Mouse (Mus musculus): ENCODE measurements around the gene Ubl5. TPM values are rescaled to one million over a fixed set of nuclear protein-coding genes. Genes with fewer than 3 reads are reported as not detected.
A peak's percentile ranks its signal among the peaks of the same experiment; 100 is the strongest.

Gene Ubl5
- polyA plus RNA-seq, 1 experiment = 571 TPM

DNA sequence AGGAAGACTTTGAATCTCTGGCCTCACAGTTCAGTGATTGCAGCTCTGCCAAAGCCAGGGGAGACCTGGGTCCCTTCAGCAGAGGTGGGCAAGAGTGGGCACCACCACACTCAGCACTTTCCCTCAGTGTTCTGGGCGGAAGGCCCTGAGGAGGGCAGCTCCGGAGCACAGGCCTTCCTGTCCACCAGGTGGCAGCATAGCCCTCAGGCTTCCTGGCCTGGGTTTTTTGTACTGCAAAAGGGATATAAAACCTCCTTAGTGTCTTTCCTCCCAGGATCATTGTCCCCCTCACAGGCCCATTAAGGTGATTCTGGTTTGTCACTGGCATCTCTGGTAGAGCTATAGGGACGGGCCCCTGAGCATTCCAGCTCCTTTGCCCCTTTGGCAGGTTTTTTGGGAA lies 19.6 kb downstream of the Ubl5 start:
- Histone ChIP-seq H3K4me1 (ENCODE audit: control insufficient read depth, insufficient read depth, low read length) (peaks cover 5% of the 10 kb centered on the region), H3K27me3 (ENCODE audit: control insufficient read depth, insufficient read depth, low read length) (no peaks in the 10 kb centered on the region), H3K27ac (ENCODE audit: insufficient read depth, low read length) (no peak overlapping the region), H3K4me3 (replicated peaks; ENCODE audit: insufficient read depth, low read depth, low read length) (no peak overlapping the region)
- peak; percentile 47 to 67 for DNase-seq
- TF ChIP-seq POLR2A (IDR thresholded peaks at IDR 0.05; ENCODE audit: borderline replicate concordance, insufficient read depth, low read length) = no peak
- TF ChIP-seq CTCF (IDR thresholded peaks at IDR 0.05; ENCODE audit: borderline replicate concordance, insufficient read depth, low read depth, low read length) = peak; percentile 80
- WGBS = 41% methylated on average over 3 of the region's 3 CpGs

DNA sequence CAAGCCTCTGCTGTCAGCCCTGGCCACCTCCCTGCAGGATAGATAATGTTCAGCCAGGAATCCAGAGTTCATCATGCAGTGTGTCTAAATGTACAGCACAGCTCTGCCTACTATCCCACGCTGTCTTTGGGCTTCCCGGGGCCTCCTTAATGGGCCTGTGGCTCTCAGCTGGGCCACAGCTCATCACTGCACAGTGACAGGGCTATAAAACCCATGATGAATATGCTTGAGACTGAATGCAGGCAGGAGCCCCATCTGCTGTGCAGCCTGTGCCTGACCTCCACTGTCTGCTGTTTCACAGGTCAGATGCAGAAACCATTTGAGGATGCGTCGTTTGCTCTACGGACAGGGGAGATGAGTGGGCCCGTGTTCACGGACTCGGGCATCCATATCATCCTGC lies 20.2 kb downstream of the Ubl5 start:
- H3K27ac ChIP-seq (ENCODE audit: insufficient read depth, low read length) = no peak overlapping the region
- no peak for DNase-seq
- WGBS = 81% methylated on average over 8 of the region's 8 CpGs

DNA sequence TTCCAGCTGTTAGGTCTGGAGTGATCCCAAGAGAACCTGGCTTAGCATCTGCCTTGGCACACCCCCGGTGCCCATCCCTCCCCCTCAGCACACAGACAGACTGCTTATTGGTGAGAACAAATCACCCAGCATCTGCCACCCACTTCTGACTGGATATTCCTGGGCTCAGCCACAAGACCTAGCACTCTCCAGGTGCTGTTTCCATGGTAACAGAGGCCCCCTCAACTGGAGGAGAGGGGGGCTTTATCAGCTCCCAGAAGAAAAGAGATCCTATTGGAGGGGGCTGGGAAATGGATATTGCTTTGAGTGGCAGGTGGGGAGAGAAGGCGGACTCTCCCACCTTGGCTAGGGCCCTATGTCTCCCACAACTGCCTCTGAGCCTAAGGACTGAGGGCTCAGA lies 21.3 kb downstream of the Ubl5 start:
- 59% methylated on average over 2 of the region's 2 CpGs for WGBS
- DNase-seq = no peak
- TF ChIP-seq CTCF (IDR thresholded peaks at IDR 0.05; ENCODE audit: borderline replicate concordance, insufficient read depth, low read depth, low read length) (no peak), POLR2A (IDR thresholded peaks at IDR 0.05; ENCODE audit: borderline replicate concordance, insufficient read depth, low read length) (no peak)
- H3K4me3 ChIP-seq (replicated peaks; ENCODE audit: insufficient read depth, low read depth, low read length) = no peak overlapping the region
- no peaks in the 10 kb centered on the region for H3K4me1 ChIP-seq (ENCODE audit: control insufficient read depth, insufficient read depth, low read length)
- no peak overlapping the region for H3K27ac ChIP-seq (ENCODE audit: insufficient read depth, low read length)
- H3K27me3 ChIP-seq (ENCODE audit: control insufficient read depth, insufficient read depth, low read length) = no peaks in the 10 kb centered on the region

More for the DNA sequence above, 20.2 kb downstream of the Ubl5 start:
- TF ChIP-seq CTCF (IDR thresholded peaks at IDR 0.05; ENCODE audit: borderline replicate concordance, insufficient read depth, low read depth, low read length) (no peak), POLR2A (IDR thresholded peaks at IDR 0.05; ENCODE audit: borderline replicate concordance, insufficient read depth, low read length) (no peak)
- Histone ChIP-seq H3K4me1 (ENCODE audit: control insufficient read depth, insufficient read depth, low read length) (no peaks in the 10 kb centered on the region; the same call in 1 of the 2 replicates), H3K27me3 (ENCODE audit: control insufficient read depth, insufficient read depth, low read length) (no peaks in the 10 kb centered on the region), H3K4me3 (replicated peaks; ENCODE audit: insufficient read depth, low read depth, low read length) (no peak overlapping the region)

DNA sequence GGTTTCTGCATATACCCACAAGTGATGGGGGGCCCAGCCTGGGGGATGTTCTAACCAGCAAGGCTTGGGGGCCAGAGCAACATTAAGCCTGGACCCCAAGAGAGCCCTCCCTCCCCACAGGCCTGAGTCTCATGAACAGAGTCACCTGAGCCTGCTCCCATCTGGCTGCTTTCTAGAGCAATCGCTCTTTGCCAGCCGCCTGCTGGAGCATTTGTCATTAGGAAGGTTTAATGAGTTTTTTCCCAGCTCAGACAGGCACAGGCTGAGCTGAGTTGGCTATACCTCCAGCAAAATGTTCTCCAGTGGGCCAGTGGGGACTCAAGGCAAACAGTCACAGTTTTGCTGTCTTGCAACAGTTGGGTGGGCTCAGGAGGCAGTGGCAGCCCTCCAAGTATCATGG lies 21.7 kb downstream of the Ubl5 start:
- 26% methylated on average over 2 of the region's 2 CpGs for WGBS
- Histone ChIP-seq H3K4me1 (ENCODE audit: control insufficient read depth, insufficient read depth, low read length) (no peaks in the 10 kb centered on the region), H3K27ac (ENCODE audit: insufficient read depth, low read length) (no peak overlapping the region), H3K27me3 (ENCODE audit: control insufficient read depth, insufficient read depth, low read length) (no peaks in the 10 kb centered on the region), H3K4me3 (replicated peaks; ENCODE audit: insufficient read depth, low read depth, low read length) (no peak overlapping the region)
- DNase-seq = no peak
- no peak for TF ChIP-seq POLR2A (IDR thresholded peaks at IDR 0.05; ENCODE audit: borderline replicate concordance, insufficient read depth, low read length)
- TF ChIP-seq CTCF (IDR thresholded peaks at IDR 0.05; ENCODE audit: borderline replicate concordance, insufficient read depth, low read depth, low read length) = no peak

DNA sequence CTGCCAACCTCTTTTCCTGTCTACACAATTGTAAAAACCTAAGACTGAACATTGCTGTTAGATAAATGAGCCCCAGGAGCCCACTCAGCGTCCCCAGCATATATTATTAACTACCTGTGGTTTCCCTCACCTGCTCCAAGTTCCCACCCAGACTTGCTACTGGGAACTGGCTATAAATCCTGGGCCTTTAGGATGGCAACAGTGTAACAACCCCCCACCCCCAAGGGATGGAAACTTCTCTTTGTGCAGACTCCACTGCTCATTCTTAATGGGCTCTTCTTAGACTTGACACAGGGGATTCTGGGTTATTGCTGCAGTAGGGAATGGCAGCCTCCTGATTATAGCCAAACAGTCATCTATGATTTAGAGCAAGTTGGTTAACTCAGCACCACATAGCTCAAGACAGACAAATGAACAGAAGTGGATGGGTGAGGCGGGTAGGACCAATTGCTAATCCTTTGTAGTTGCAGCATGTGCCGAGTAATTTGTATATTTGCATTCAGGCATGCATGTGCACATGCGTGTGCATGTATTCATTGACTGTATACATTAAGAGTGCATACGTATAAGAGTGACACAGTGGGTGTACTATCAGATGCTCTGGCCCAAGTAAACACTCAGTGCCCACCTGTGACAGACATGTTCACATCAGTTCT lies 22.4 kb downstream of the Ubl5 start:
- no peaks in the 10 kb centered on the region for H3K27me3 ChIP-seq (ENCODE audit: control insufficient read depth, insufficient read depth, low read length)
- no peak for DNase-seq
- H3K4me3 ChIP-seq (replicated peaks; ENCODE audit: insufficient read depth, low read depth, low read length) = no peak overlapping the region
- no peaks in the 10 kb centered on the region for H3K4me1 ChIP-seq (ENCODE audit: control insufficient read depth, insufficient read depth, low read length)
- no peak overlapping the region for H3K27ac ChIP-seq (ENCODE audit: insufficient read depth, low read length)
- WGBS = 80% methylated on average over 5 of the region's 5 CpGs
- TF ChIP-seq CTCF (IDR thresholded peaks at IDR 0.05; ENCODE audit: borderline replicate concordance, insufficient read depth, low read depth, low read length) (no peak), POLR2A (IDR thresholded peaks at IDR 0.05; ENCODE audit: borderline replicate concordance, insufficient read depth, low read length) (no peak)

DNA sequence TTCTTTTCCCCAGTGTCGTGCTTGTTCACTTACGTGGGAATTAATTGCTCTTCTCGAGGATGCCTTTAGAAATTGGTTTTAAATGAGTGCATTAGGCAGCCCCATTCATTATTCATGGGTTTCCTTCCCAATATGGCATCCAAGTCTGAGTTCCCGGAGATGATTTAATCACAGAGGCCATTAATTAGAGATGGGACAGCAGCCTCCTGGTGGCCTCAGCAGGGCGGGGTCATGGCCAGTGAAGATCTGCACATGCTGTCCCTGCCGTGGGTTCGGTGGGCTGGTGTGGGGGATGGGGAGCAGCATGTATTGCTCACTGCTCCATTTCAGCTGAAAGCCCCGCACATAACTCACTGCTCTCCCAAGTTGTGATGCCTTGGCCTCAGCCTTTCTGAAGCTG lies 23.2 kb downstream of the Ubl5 start:
- Histone ChIP-seq H3K4me3 (replicated peaks; ENCODE audit: insufficient read depth, low read depth, low read length) (no peak overlapping the region), H3K27ac (ENCODE audit: insufficient read depth, low read length) (no peak overlapping the region), H3K27me3 (ENCODE audit: control insufficient read depth, insufficient read depth, low read length) (no peaks in the 10 kb centered on the region), H3K4me1 (ENCODE audit: control insufficient read depth, insufficient read depth, low read length) (no peaks in the 10 kb centered on the region)
- no peak for DNase-seq
- TF ChIP-seq POLR2A (IDR thresholded peaks at IDR 0.05; ENCODE audit: borderline replicate concordance, insufficient read depth, low read length) (no peak), CTCF (IDR thresholded peaks at IDR 0.05; ENCODE audit: borderline replicate concordance, insufficient read depth, low read depth, low read length) (no peak)
- 33% methylated on average over 8 of the region's 8 CpGs for WGBS

DNA sequence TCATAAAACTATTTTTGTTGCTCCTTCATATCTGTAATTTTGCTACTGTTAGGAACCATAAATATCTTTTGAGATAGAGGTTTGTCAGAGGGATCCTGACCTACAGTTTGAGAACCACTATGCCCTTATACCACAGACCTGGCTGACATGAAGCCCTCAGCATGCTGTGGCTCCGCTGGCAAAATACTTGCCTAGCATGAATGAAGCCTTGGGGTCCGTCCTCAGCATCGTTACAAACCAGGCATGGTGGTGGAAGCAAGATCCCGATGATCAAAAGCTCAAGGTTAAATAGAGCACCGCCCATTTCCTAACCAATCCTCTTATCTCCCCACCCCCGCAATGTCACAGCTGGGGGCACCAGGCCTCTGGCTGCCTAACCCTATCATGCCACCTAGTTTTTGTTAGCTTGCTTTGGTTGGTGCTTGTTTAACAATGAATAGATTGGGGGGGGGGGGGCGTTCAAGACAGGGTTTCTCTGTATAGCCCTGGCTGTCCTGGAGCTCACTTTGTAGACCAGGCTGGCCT lies 23.9 kb downstream of the Ubl5 start:
- Histone ChIP-seq H3K27ac (ENCODE audit: insufficient read depth, low read length) (no peak overlapping the region), H3K4me1 (ENCODE audit: control insufficient read depth, insufficient read depth, low read length) (no peaks in the 10 kb centered on the region), H3K27me3 (ENCODE audit: control insufficient read depth, insufficient read depth, low read length) (no peaks in the 10 kb centered on the region), H3K4me3 (replicated peaks; ENCODE audit: insufficient read depth, low read depth, low read length) (no peak overlapping the region)
- no peak for TF ChIP-seq POLR2A (IDR thresholded peaks at IDR 0.05; ENCODE audit: borderline replicate concordance, insufficient read depth, low read length)
- TF ChIP-seq CTCF (IDR thresholded peaks at IDR 0.05; ENCODE audit: borderline replicate concordance, insufficient read depth, low read depth, low read length) = no peak
- no peak for DNase-seq
- WGBS = 17% methylated on average over 7 of the region's 7 CpGs

DNA sequence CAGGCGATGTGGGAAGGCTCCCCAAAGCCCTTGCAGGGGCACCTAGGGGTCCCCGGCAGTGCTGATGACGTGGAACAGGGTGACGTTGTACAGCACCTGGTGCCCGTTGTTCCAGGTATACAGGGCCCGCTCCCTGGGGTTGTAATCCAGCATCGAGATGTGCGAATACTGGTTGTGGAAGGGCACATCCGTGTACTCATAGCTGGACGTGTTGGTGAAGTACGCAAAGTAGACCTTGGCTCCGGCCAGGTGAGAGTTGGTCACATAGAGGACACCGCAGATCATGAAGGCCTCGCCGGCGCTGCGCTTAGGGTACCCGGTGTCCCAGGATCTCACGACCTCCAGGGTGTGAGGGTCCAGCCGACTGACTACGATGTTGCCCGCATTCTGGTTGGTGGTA lies 25.4 kb downstream of the Ubl5 start:
- DNase-seq = no peak
- WGBS = 92% methylated on average over 22 of the region's 22 CpGs
- Histone ChIP-seq H3K27me3 (ENCODE audit: control insufficient read depth, insufficient read depth, low read length) (no peaks in the 10 kb centered on the region), H3K4me3 (replicated peaks; ENCODE audit: insufficient read depth, low read depth, low read length) (no peak overlapping the region), H3K27ac (ENCODE audit: insufficient read depth, low read length) (no peak overlapping the region), H3K4me1 (ENCODE audit: control insufficient read depth, insufficient read depth, low read length) (no peaks in the 10 kb centered on the region)
- TF ChIP-seq CTCF (IDR thresholded peaks at IDR 0.05; ENCODE audit: borderline replicate concordance, insufficient read depth, low read depth, low read length) (no peak), POLR2A (IDR thresholded peaks at IDR 0.05; ENCODE audit: borderline replicate concordance, insufficient read depth, low read length) (no peak; the same call in 1 of the 2 replicates)

Measured in cerebellum, adult 2 months (tissue).